Mouse (Mus musculus): ENCODE measurements around the gene BC049715.
A peak's percentile ranks its signal among the peaks of the same experiment; 100 is the strongest.
"Not testable (repeated sequence)": the region's sequence is repeated elsewhere in the genome, so short reads cannot be mapped to it uniquely, and the experiment has no call there.

The BC049715 gene

DNA sequence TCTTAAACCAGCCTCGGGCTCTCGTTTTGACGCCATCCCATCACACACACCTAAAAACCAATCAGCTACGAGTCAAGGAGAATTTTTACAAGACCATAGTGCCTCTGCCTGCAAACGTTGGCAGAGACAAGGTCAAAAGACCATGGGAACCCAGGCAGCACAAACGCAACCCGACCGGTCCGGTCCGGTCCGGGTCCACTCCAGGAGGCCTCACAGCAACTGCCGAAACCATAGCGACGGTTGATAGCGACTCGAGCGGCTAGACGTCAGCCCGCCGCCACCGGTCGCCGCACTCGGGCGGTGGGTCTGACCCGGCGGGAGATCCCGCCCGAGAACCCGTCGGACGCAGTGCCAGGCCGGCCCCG lies at the start of gene BC049715:
Gene BC049715 (plus strand): TSS at position 111 of the 365 bp plus-strand sequence.
- DNase-seq (ENCODE audit: low spot score in 2 of 2) = no peak

DNA sequence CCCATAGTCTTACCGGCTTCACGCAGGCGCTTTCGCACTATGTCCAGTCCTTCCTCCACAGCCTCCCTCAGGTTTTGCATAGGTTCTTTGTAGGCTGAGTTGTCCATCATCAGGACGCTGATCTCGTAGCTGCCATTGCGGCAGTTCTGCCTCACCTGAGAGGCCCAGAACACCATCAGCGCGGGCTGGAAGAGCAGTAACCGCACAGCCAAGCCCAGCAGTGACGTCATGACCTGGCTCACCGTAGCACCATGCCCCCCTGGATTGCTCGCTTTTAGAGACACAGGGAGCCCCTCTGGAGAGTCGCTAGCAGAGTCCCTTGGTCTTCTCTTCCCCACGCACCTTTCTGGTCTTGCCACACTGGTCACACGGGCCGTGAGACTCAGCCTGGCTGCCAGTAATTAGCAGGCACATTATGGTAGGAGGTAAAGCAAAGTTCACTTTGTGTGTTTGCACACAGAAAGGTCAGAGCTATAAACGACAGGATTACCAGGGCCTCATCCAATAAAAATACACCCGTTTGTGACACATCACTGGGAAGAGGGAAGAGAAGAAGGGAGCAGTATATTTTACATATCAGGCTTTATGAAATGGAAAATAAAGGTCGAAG lies 45.9 kb upstream of the BC049715 start, which contains the start of gene Gucy2c:
Gene Gucy2c (minus strand): TSS at position 389 of the 610 bp plus-strand sequence.
- DNase-seq (ENCODE audit: low spot score in 2 of 2) = no peak

DNA sequence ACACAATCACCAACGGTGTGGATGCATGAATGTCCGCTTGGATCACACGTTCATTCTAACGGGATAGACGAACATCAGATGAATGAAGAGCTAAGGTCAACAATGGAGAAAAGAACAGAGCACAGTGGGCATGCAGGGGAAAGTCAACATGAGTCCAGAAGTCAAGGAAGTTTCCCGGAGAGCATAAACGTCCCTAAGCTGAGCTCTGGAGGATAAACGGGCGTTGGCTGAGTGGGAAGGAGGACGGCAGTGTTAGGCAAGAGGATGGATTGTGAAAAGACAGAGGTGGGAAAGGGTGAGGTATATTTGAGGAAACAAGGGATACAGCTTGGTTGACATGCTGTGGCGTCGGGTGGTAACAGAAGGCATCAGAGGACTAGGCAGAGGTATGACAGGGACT lies 45.3 kb upstream of the BC049715 start:
- no peak for DNase-seq (ENCODE audit: low spot score in 2 of 2)

DNA sequence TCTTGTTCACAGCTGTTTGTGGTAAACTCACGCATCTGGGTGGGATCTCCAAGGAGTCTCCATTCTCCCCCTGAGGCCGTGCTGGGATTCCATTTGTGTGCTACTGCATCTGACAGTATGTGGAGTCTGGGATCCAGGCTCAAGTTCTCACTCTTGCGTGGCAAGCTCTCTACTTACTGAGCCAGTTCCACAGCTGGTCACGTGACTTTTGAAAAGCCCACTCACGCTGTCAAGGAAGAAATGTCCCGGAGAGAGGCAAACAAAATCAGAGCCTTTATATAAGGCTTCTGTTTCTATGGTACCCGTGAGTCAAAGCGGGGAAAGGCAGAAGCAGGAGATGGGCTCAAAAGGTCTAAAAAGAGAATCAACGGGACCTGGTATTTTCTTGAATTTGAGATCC lies 44.7 kb upstream of the BC049715 start:
- peak; percentile 24 to 49 for DNase-seq (ENCODE audit: low spot score in 2 of 2)

DNA sequence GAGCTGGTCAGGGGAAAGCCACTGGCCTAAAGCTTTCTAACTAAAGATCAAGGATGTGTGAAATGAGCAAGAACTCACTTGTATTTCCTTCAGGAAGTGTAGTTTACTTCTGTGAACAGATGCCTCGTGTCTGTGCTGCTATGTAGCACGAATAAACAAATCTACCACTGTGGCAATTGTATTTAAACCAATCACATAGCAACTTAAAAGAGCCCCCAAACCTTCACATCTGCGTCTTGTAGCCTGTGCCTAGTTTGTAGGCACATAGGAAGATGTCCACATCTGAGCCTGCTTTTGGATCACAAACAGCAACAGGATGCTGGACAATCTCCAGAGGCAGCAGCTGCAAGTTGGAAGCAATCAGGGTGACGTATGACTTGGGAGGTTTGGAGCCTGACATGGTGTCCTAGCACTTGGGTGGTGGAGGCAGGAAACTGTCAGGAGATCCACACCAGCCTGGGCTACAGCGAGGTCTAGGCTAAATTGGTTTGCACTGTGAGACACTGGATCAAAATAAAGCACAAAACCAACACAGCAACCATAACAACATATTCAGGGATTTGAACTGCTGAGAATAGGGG lies 37.9 kb upstream of the BC049715 start:
- no peak for DNase-seq (ENCODE audit: low spot score in 2 of 2)

DNA sequence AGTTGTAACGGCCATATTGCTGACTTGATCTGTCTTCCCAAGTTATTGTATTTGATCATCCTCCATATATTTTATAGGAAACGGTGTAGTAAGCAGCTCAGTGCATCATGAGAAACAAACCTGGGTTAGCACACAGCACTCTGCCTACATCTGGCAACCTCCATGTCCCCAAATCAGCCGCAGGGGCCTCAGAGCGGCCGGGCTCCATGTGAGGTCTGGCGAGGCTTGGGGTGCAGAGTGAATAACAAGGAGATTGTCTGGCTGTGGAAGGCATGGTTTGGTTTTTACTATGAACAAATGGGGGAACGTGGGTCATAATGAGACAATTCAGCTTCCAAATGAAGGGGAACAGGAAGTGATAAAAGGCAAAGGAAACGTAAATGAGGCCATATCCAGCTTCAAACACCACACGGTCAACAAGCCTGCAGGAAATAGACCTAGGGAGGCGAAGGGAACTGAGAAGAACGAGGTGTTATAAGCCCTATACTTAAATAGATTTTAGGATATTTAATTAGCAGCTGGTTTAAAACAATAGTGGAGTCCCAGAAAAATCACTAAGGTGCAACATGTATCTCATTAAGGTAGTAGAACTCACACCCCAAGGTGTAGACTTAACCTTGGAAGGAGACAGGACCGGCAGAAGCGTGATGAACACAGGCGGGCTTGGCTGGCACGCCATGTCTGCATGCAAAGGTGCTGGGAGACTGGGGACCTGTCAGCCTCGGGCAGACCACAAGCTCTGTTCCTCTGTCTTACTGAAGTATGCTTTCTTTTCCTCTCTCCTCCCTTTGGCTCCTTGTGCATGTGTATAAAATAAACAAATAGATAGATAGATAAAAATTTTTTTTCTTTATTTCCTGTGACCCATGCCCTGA lies 34.3 kb upstream of the BC049715 start:
- no peak for DNase-seq (ENCODE audit: low spot score in 2 of 2)

DNA sequence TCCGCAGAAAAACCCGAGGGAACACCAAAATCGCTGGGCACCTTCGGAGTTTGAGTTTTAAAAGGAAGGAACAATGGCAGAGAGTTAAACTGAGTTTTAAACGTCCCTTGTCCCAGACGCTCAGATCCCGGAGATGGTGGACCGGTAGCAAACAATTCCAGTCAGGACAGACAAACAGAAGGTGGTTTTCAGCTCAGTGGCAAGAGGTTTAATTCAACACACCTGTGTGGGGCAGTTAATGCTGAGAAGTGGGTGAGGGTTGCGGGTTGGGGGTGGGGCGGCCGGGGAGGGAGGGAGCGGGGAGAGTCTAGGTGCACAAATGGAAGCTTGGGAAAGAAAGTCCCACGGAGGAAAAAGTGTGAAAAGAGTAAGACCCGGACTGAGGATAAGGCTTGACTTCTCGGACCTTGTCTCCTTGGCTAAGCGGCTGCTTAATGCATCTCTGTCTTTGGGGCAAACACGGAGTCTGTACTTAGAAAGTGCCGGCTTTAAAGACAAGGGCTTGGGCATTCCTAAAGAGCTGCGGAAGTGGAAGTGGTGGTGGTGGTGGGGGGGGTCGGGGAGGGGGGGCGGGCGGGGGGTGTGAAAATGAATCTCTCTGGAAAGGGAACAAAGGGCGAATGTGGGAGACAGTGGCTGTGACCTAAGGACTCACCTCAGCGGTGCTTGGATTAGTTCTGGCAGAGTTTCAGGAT lies 33.4 kb upstream of the BC049715 start:
- DNase-seq (ENCODE audit: low spot score in 2 of 2) = no peak

DNA sequence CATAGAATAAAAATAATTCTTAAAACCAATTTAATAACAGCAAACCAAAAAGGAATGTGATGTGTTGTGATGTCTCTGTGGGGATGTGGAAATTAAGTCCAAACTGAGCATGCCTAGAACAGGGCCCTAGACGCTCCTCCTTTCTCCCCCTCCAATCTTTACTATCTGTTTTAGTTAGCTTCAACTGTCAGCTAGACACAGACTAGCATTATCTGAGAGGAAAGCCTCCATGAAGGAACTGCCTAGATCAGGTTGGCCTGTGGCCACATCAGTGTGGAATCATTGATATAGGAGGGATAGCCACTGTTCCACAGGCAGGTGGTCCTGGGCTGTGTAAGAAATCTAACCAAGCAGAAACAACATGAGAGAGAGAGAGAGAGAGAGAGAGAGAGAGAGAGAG lies 32.3 kb upstream of the BC049715 start:
- no peak for DNase-seq (ENCODE audit: low spot score in 2 of 2)

DNA sequence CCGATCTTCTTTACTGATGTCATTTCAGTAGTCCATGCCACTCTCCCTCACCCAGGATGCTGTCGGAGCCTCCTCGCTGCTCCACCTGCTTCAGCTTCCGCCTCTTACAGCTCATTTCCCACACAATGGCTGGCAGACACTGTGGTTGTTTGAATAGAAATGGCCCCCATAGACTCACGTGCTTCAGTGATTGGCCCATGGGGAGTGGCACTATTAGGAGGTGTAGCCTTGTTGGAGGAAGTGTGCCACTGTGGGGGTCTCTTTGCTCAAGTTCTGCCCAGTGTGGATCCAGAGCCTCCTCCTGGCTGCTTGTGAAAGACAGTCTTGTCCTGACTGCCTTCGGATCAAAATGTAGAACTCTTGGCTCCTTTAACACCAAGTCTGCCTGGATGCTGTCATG lies 31.6 kb upstream of the BC049715 start:
- DNase-seq (ENCODE audit: low spot score in 2 of 2) = no peak

DNA sequence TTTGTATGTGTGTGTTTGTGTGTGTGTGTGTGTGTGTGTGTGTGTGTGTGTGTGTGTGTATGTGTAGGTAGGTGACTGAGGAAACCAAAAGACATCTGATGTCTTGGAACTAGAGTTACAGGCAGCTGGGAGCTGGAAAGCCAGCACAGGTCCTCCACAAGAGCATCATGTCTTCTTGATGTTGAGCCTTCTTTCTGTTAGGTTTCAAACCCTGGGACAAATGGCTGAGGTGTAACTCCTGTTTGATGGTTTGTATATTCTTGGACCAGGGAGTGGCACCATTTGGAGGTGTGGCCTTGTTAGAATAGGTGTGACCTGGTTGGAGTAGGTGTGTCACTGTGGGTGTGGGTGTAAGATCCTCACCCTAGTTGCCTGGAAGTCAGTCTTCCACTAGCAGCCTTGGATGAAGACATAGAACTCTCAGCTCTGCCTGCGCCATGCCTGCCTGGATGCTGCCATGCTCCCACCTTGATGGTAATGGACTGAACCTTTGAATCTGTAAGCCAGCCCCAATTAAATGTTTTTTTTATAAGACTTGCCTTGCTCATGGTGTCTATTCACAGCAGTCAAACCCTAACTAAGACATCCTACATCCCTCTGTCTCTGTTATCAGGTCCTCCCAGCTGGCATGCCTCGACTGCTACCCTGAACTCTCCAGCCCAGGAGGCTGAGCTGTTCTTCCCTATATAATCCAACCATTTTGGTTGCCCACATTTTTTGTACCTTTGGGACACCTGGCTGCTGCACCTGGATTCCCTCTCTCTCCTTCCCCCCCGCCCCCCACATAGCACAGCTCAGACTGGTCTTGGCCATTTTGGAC lies 29.3 kb upstream of the BC049715 start:
- DNase-seq (ENCODE audit: low spot score in 2 of 2) = not testable (repeated sequence)

DNA sequence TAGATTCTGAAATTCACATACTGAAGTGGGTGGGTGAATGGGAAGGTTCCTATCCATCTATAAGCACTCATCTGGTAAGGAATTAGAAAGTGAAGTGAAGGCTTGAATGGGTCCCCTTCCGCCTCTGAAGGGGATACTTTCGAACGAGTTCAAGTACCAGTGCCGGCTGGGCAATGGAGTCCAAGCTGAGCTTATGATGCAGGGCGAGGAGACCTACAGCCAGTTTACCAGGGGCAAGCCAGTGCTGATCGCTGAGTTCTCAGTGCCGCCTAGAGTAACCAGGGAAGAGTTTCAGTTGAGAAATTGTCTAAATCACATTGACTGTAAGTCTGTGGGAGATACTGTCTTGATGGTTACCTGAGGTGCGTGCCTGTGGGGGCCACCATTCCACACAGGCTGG lies 26.7 kb upstream of the BC049715 start:
- no peak for DNase-seq (ENCODE audit: low spot score in 2 of 2)

DNA sequence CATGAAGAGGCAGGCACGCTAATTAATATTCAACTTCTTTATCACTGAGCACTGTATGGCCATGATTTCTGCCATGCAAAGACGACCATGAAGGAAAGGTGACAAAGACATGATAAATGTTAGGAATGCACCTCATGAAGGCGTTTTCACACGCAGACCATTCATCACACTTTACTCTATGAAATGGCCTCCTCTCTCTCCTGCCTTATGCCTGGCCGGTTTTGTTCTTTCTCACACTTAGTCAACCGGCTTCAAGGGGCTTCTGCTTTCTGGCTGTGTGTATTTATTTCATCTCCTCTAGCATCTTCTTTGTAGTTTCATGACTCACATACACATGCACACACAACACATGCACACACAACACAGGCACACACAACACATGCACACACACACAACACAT lies 26.2 kb upstream of the BC049715 start:
- DNase-seq (ENCODE audit: low spot score in 2 of 2) = no peak

DNA sequence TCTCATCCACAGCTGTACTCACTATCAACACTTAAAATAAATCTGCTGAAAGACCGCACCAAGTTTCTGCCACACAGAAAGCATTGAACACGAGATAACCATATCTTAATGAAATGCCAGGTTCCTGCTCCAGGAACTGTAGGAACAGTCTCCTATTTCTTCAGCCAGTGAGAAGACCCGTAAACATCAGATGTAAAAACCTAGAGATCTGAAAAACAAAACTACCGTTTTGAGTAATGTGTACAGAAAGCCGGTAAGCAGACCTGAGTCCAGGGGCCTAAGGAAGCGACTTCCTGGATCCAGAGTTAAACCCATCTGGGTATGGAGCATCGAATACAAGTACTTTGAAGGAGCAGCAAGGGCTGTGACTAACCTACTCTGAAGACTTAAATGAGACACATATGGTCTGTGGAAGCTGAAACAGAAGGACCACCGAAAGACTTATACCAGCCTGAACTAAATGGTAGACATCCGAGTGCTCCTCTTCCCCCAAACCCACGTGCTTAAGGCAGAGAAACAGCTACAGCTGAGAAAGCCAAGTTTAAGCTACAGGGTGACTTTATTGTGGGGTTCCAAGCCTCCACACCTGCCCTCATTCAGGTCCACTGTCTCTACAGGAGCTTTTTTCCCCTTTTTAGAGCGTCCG lies 24.2 kb upstream of the BC049715 start:
- no peak for DNase-seq (ENCODE audit: low spot score in 2 of 2)

DNA sequence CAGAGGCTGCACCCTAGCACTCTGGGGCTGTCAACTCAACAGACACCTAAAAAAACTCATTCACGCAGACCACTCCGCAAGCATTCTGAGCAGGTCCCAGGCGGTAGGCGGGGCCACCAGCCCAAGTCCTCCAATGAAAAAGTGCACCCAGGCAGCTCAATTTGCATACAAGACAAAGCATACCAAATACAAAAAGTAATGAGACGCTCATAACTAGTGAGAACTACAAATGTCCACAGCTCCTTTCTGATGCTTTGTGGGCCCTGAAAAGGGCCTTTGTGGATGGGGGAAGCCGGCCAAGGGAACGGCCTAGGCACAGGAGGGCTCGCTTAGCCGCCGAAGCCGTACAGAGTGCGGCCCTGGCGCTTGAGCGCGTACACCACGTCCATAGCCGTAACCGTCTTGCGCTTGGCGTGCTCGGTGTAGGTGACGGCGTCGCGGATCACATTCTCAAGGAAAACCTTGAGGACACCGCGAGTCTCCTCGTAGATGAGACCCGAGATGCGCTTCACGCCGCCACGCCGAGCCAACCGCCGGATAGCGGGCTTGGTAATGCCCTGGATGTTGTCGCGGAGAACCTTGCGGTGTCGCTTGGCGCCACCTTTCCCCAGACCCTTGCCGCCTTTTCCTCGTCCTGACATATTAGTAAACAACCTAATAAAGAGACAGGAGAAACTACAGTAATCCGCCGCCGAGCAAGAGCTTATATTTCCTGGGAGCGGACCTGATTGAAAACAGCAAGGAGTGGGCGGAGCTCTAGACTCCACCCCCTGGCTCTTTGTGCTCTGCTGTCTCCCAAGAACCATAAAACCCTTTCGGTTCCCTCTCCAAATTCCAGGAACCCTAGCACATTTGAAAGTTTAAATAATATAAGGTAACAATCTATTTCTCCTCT lies 23.4 kb upstream of the BC049715 start, which contains the start of gene Hist4h4:
Gene Hist4h4 (minus strand): TSS at position 677 of the 895 bp plus-strand sequence.
- DNase-seq (ENCODE audit: low spot score in 2 of 2) = peak; percentile 93 to 95

DNA sequence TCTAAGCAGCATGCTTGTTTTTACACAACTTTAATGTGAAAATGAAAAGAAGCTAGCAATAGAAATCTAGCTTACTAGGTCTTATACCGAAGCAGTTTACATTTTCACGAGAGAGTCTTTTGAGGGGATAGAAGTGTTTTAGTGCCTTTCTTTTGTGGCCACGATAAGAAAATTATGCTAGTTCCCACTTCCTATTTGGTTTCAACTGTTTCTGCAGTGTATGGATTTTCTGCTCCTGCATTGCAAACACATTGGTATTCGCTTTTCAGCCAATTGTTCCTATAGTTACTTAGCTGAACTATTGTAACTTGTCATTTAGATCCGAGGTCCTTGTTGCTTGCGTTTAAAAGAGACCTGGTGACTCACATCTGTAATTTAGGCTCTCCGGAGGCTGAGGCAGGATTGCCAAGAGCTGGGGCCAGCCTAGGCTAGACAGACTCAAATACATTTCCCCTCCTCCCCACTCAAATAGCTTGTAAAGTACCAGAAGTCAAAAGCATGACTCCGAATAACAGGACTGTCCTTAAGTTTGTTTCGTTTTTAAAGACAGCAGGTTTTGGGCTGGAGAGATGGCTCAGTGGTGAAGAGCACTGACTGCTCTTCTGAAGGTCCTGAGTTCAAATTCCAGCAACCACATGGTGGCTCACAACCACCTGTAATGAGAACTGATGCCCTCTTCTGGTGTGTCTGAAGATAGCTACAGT lies 22.6 kb upstream of the BC049715 start:
- no peak for DNase-seq (ENCODE audit: low spot score in 2 of 2)

DNA sequence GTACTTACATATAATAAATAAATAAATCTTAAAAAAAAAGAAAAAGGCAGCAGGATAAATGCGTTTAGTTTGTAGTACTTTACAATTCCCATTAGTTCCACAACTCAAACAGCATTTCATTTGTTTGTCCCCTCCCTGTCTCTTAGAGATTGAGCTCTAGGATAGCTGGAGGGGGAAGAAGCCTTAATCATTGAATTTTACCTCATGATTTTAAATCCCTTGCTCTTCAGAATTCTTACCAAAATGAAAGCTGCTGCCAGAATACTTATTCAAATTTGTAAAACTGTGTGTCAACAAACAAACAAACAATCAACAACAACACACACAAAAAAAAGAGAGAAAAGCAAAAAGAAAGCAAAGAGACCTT lies 22.0 kb upstream of the BC049715 start:
- DNase-seq (ENCODE audit: low spot score in 2 of 2) = no peak

DNA sequence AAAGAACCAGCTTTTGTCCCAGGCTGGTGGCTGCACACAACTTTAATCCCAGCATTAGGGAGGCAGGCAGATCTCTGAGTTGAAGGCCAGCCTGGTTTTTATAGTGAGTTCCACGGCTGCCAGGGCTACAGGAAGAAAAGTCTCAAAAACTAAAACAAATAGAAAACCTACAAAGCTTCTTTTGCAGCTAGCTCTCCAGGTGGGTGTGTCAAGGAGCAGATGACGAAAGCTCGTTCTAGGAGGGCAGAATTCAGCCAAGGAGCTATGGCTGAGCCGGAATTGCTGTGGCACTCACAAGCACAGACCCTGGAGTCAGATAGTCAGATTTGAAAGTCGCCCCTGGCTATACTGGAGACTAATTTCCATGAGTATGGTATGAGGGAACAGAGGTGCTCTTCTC lies 20.6 kb upstream of the BC049715 start:
- DNase-seq (ENCODE audit: low spot score in 2 of 2) = no peak

DNA sequence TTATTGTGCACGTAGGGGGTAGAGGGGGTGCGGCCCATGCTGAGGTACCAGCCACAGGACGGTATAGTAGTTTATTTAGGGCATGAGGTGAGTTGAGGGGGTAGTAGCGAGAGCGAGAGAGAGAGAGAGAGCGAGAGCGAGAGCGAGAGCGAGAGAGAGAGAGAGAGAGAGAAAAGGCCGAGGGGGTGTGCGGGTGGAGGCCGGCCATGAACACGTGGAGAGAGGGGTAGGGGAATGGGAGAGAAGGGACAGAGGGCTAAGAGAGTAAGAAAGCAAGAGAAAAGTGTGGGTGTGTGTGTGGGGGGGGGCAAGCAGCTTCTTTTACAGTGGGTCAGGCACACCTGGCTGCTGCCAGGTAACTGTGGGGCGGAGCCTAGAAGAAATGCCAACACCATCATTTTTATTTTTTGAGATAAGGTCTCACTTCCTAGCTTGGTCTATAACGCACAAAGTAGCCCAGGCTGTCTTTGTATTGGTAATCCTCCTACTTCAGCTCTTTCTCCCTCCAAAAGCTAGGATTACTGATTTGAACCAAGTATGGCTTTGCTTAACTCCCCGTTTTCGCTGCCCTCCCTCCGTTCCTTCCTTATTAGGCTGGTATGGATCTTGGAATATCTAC lies 19.9 kb upstream of the BC049715 start:
- no peak for DNase-seq (ENCODE audit: low spot score in 2 of 2)

DNA sequence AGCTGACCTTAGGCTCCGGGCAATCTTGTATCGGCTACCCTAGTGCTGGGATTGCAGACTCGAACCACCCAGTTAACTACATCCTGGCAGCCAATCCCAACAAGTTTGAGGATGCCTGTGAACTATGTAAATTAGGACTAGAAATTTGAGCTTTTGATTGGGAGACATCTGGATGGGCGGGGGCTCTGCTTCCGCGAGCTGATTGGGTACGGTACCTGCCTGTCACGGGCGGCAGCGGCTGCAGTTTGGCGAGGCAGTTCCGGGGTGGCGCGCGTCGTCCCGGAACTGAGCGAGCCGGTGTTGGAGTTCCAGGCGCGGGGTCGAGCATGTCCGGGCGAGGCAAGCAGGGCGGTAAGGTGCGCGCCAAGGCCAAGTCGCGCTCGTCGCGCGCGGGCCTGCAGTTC lies 19.4 kb upstream of the BC049715 start, which contains the start of gene H2afj:
Gene H2afj (plus strand): TSS at position 231 of the 404 bp plus-strand sequence.
- peak; percentile 95 to 96 for DNase-seq (ENCODE audit: low spot score in 2 of 2)

All from right cerebral cortex, postnatal 36 days (tissue).